Mouse (Mus musculus): ENCODE measurements around the gene Stard3.

The Stard3 gene

DNA sequence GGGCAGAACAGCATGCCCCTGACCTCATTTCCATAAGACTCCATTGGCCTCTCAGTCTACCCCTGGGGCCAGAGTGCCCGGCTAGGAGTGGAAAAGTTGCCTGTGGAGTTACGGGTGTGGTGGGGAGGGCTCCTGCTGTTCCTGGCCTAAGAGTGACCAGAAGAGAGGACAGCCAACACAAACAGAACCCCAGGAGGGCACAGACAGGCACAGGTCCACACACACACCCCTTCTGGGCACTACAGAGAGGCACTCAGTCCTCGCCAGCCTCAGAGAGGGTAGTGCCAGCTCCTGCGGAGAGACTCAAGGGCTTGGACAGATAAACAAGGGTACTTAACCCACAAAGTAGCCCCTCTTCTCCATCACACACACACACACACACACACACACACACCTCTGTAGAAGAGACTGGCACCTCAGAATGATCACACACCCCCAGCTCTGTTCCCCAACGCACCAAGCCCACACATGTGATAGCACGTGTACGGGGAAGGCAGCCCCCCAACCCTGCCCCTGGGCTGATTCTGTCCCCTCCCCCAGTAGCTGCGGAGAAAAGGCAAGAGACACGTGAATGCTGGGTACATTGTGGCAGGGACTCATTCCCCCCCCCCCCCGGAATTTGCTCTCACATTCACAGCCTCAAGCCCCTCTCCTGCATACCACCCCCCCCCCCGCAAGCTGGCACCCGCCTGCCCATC lies 10.6 kb upstream of the Stard3 start:
- in situ Hi-C loops (cut with MseI, MboI) = no loop called here

- in situ Hi-C loops (cut with MseI, MboI) = no loop called here
Observed at GRCm38 (mm10) chr11:98348083-98348961, 9.8 kb upstream of the Stard3 start, which contains the start of gene Ppp1r1b. TSS of gene Ppp1r1b (plus strand) at chr11:98348404.

DNA sequence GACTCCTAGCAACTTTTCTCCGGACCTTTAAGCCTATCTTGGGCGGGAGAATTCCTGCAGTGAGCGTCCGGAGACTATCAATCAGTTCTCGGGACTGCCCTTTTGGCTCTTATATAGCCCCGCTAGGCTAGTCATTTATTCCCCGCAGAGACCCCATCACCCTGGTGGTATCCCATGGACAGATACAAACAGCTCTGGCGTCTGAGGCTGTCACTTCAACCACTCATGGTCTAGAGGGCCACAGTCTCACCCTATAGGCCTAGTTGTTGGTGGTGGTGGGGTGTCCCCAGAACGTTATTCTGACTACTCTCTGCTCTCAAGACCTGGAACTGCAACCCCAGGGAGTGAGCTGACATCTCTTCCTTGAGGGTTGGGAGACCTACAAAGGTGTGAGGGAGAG lies 8.9 kb upstream of the Stard3 start:
- in situ Hi-C loops (cut with MseI, MboI) = no loop called here

GRCm38 (mm10) chr11:98352272-98352990 lies 5.7 kb upstream of the Stard3 start:
- in situ Hi-C loops (cut with MseI, MboI) = no loop called here

DNA sequence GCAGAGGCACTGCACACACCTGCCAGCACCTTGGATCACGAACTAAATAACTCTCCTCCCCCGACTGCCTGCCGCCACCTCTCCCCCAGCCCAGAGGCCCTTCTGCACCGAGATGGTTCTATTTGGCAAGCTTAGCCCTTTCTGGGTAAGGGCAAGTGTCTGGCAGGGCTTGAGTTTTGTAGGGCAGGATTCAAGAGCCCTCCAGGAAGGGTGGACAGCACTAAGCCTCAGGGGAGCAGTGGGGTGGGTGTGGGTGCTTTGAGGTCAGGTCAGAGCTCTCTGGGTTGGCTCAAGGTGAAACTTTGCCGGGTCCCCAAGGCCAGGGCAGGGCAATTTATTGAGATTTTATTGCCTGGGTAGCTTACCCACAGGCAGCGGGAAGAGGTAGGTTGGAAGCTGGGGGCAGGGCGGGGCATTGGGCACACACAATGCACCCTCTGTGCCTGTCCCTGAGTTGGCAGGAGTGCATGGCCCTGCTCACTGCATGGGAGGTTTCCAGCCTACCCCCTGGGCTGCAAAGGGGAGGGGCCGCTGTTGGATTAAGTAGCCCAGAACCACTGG lies 4.4 kb upstream of the Stard3 start:
- in situ Hi-C loops (cut with MseI, MboI) = no loop called here

- in situ Hi-C loops (cut with MseI, MboI) = no loop called here
Observed at GRCm38 (mm10) chr11:98354445-98354844, 3.7 kb upstream of the Stard3 start.

DNA sequence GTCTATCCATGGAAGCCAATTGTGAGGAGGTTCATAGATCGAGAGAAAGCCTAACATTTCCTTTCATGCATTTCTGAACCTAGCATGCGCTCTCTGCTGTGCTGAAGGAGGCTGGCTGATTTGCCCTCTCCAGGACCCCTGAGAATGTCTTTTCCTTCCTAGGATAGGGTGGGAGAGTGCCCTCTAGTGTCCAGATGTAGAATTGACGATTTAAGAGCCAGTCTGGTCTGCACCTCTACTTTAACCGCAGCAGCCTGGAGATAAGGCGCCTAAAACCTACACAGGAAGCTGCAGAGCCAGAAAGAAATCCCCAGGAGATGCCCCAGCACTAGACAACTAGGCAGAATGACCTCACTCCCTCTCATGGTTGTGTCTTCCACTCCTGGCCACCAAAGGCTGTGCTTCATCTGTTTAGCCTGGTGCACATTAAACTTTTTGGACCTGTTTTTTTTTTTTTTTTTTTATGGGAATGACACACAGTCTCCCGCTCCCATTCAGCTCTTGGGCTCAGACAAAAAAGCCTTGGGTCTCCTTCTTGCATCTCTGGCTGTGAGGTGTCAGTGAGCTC lies 2.4 kb upstream of the Stard3 start:
- in situ Hi-C loops (cut with MseI, MboI) = no loop called here

- in situ Hi-C loops (cut with MseI, MboI) = no loop called here
Observed at GRCm38 (mm10) chr11:98356625-98357394, 1.4 kb upstream of the Stard3 start.

DNA sequence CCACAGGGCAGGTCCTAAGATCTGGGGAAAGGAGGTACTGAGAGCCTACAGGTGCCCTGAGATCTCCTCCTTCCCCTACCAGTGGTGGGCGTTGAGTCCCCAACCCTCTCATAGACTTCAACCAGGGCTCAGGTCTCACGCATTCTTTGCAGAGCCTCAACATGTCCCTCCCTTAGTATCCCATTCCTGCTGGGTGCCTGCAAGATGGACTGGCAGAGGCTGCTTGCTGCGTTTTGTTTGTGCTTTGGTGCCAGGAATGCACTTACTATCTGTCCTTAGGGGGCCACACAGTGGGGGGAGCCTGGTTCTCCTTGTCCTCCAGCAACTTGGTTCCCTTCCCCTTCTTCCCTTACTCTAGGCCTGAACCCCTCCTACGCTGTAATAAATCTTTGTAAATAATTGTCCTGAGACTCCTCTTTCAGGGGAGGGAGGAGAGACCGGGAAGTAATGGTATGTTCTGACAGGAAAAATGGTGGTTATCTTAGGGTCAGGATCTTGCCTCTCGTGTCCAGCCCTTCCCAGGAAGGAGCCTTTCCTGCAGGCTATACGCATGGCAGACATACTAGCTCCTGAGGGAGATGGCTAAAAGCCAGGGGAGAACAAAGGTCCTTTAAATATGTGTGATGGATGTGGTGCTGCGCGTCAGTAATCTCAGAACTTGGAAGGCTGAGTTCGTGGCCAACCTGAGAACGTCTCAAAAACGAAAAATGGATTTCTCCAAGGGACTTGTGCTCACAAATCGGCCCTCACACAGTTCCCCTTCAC lies 590 bp upstream of the Stard3 start:
- in situ Hi-C loops (cut with MseI, MboI) = no loop called here

GRCm38 (mm10) chr11:98360866-98361521 lies 2.8 kb downstream of the Stard3 start:
- in situ Hi-C loops (cut with MseI, MboI) = no loop called here

GRCm38 (mm10) chr11:98363817-98364216 lies 5.6 kb downstream of the Stard3 start:
- in situ Hi-C loops (cut with MseI, MboI) = no loop called here

DNA sequence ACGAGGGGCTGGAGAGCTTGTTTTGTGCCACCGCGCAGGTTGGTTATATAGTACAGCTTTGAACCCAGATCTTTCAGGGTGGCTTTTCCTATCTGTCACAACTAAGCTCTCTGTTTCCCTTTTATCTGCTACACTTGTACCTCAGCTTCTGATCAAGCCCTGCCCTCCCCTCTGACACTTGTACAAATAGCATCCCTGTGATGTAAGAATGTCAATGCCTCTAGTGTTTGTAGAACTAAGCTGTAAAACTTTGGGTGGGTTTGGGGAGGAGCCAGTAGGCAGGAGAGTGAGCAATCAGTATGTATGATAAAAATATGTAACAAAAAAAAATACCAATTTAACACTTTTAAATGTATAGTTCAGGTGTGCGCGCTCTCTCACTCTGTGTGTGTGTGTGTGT lies 6.2 kb downstream of the Stard3 start:
- in situ Hi-C loops (cut with MseI, MboI) = no loop called here

DNA sequence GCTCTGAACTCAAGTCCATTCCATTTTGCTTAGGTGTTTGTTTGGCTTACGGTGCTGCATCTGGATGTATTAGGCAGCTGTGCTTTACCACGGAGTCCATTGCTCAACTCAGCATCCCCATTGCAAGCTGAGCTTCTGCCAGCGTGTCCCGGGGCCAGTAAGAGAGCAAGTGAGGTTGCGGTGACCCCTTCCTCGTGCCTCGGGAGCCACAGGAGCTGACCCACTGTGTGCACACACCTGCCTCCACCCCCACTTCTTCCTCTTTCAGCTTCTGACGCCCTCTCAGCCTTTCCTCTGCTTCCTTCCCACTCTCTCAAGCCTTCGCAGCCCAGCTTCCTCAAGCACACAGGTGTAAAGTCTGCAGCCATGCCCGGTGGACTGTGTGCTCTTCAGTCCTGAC lies 8.1 kb downstream of the Stard3 start:
- in situ Hi-C loops (cut with MseI, MboI) = no loop called here

- in situ Hi-C loops (cut with MseI, MboI) = no loop called here
Observed at GRCm38 (mm10) chr11:98367171-98367862, 9.1 kb downstream of the Stard3 start.

- in situ Hi-C loops (cut with MseI, MboI) = no loop called here
Observed at GRCm38 (mm10) chr11:98367863-98368186, 9.7 kb downstream of the Stard3 start.

- in situ Hi-C loops (cut with MseI, MboI) = no loop called here
Observed at GRCm38 (mm10) chr11:98369337-98369736, 11.2 kb downstream of the Stard3 start.

DNA sequence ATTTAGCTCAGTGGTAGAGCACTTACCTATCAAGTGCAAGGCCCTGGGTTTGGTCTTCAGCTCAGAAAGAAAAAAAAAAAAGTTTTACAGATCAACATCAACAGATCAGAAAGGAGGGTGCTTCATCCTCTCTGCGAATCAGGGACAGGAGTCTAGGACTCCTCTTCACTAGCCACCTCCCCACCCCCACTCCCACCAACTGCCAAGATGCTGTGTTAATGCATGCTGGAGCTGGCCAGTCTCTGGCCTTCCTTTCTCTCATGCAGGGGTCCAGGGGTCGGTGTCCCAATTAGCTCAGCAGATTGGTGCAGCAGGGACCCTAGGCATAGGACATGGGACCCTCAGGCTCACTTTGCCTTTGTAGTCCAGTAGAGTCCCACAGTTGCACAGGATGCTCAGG lies 12.4 kb downstream of the Stard3 start:
- in situ Hi-C loops (cut with MseI, MboI) = no loop called here

DNA sequence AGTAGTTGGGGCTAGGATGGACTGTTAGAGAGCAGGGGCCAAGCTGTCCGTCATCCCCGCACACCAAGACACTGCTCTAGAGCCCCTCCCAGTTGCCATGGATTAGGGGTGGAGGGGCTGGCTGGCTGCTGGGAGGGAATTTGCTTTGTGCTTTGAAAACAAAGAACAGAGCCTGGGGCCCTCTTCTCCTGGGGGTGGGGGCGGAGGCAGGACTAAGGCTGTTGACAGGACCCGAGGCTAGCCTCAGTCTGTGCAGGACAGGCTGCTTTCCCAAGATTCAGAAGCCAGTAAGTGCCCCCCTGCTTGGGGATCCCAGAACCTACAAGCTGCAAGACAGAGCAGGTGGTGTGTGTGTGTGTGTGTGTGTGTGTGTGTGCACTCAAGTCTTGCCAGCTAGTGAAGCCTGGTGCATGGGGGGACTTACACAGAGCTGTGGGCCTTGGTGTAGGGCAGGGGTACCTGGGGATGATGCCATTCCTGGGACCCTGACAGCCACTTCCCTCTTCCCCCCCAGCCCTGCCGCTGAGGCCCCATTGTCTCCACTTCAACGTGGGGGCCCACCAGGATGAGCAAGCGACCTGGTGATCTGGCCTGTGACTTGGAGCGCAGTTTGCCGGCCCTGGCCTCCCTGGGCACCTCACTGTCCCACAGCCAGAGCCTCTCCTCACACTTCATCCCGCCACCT lies 13.5 kb downstream of the Stard3 start:
- in situ Hi-C loops (cut with MseI, MboI) = no loop called here

DNA sequence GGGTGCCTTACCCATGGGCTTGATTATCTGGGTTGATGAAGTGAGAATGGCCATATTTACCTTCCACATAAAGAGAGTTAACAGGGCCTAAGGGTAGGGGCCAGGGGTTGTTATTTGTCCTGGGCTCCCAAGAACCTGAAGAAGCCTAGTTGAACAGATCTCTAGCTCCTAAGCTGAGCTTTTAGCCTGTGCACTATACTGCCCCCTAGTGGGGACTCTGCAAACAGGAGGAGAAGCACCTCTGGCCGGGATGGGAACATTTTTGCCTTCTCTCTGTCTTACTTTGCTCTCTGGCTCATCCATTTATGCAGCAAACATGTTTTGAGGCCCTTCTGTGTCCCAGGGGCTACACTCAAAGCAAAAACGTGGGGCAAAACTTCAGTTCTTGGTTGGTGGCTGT lies 14.2 kb downstream of the Stard3 start:
- in situ Hi-C loops (cut with MseI, MboI) = no loop called here
